Mouse (Mus musculus) urinary bladder, postnatal 4 days (tissue): Measurements from ENCODE around the gene Setd4.
A peak's percentile ranks its signal among the peaks of the same experiment; 100 is the strongest.

Experiments
- DNase-seq, 2 experiments: peaks; one replicate each; pipeline ENCODE4 v3.0.0; 2021 to 2022; ENCODE audit warnings: low spot score in 2 of 2

Gene Setd4

DNA sequence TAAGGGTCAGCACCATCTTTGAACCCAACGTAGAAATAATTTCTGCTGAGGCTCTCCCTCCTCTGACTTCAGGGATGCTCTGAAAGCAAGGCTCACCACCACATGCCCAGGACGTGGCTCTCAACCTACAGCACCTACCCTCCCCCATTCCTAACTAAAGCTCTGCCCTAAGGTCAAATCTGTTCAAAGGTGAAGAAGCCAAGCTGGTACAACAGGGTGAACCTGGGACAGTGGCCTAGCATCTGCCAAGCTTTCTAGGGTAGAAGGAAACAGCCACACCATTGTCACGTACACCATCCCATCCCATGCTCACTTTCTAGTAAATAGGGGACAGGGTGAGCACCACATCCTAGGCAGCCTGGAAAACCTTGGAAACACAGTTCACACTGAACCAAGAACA is 11.2 kb downstream of the Setd4 start:
- DNase-seq, result no peak

DNA sequence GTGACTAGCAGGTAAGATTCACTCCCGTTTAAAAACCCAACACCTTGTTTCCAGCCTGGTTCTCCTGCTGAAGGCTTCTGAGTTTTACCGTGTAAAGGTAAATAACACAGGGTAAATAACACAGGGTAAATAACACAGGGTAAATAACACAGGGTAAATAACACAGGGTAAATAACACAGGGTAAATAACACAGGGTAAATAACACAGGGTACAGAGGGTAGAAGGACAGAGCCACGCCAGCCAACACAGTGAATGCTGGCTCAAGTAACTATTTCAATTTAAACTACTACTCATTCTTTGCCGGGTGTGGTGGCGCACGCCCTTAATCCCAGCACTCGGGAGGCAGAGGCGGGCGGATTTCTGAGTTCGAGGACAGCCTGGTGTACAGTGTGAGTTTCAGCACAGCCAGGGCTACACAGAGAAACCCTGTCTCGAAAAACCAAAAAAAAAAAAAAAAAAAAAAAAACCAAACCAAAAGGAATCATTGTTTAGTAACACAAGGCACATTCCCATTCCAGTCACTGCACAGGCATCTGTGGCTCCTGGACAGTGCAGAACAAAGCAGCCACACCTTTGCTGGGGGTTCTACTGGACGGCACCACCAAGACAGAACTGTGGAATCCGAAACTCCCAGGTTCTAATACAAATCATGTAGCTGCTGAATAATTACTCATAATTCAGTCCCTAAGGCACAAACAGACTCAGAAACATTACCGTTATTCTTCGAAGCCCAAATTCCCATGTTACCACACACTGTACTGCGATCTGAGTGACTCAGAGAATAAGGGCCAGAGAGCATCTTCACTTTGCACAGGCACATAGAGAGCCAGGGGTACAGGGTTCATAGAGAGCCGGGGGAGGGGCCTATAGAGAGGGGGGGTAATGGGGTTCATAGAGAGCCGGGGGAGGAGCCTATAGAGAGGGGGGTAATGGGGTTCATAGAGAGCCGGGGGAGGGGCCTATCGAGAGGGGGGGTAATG is 12.1 kb downstream of the Setd4 start:
- DNase-seq, result no peak

DNA sequence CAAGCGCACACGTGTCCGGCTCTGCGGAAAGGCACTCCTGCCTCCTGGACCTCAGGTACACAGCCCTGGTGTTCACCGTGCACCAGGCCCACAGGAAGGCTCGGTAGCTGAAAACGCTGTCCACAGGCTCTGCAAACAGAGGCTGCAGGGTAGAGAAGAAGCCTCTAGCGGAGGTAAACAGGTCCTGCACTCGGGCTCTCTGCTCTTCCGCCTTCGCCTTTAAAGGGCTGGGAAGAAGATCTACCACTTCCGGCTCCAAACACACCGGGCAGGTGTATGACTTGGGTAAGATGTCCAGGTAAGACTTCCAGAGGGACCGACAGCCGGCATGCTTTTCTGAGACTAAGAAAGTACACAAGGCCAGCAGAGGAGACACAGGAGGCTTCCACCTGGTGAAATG is 12.9 kb downstream of the Setd4 start:
- no peak for DNase-seq

DNA sequence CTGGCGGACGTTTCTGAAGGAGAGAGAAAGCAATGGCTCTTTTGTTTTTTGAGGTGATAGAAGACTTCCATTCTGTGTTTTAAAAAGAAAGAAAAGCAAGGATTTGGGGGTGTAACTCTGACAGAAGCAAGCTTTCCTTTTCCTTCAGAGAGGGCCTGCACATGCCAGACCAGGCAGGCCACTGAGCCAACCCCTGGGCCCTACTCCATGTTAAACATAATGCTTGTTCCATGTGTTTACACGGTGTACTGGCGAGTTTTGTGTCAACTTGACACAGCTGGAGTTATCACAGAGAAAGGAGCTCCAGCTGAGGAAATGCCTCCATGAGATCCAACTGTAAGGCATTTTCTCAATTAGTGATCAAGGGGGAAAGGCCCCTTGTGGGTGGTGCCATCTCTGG is 15.6 kb downstream of the Setd4 start:
- DNase-seq, result no peak

DNA sequence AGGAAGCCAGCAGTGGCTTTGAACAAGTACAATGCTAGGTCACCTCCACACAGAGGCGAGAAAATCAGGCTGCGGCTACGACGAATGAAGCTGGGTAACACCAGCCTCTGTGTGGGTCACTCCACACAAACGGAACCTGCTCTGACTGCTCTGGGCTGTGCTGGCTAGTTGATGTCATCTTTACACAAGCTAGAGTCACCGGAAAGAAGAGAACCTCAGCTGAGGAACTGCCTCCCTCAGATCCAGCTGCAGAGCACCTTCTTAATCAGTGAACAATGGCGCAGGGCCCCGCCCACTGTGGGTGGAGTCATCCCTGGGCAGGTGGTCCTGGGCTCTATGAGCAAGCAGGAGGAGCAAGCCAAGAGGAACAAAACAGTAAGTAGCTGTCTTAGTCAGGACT is 17.5 kb downstream of the Setd4 start:
- no peak for DNase-seq

DNA sequence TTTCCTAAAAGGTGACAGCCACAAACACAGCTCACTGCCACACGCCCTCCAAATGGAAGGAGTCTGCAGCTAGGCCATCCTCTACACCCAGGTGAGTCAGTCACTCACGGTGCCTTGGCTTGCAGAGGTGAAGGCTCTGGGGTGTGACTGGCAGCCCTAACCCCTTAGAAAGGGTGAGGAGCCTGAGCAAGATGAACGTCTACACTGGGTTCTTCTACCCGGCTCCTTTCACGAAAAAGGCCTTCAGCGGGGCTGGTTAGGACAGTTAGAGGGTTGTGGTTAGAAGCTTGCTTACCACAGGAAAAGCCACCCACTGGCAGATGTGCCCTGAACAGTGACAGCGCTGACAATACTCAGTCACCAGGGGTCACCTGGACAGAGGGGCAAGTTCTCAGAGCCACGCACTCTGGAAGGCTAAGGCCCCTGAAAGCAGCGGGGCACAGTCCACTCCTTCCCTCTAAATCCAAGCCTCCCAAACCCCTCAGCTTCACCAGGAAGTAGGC is 18.1 kb downstream of the Setd4 start:
- DNase-seq, result no peak

DNA sequence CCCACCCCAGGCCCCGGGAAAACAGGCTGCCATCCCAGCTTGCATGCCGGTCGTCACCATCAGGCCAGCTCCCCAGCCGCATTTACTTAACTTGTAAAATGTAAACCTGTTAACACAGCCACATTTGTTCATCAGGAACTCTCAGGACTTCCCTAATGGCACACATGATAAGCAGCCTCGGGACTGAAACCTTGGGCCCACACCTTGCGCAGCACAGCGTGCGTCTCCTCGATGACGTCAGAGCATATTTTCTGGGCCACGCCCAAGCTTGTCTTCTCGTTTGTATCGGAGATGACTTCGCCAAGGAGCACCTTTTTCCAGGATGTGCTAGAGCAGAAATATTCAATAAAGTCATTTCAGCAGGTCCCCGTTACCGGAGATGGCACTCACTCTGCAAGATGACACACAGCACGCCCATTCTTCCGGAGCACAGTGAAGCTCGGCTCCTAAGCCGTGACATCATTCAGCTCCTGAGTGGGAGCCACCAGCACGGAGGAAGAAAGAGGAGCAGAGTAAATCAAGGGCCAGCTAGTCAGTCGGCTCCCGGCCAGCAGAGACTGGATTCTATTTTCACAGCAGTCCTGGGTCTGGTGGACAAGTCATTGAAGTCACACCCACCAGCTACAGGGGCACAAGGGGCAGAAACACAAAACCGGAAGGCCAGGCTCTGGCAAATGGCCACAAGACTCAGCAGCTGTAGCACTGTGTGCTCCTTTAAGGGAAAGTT is 18.7 kb downstream of the Setd4 start:
- DNase-seq, result no peak

DNA sequence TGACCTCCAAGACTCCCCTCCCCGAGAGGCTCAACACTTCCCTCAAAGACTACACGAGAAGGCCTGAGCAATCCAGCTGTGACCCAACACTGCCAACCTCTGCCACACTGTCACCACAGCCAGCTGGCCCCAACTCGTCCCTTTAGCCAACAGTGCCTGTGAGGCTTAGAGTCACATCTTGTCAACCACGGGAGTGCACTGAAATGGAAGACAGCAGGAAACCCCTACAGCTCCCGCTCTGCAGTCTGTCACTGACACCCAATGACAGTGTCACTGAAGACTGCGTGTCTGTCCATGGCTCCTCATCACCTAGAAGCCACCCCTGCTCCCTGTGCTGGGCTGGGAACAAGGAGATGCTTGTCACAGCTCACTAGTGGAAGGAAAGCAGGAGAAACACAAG is 22.7 kb downstream of the Setd4 start:
- no peak for DNase-seq

DNA sequence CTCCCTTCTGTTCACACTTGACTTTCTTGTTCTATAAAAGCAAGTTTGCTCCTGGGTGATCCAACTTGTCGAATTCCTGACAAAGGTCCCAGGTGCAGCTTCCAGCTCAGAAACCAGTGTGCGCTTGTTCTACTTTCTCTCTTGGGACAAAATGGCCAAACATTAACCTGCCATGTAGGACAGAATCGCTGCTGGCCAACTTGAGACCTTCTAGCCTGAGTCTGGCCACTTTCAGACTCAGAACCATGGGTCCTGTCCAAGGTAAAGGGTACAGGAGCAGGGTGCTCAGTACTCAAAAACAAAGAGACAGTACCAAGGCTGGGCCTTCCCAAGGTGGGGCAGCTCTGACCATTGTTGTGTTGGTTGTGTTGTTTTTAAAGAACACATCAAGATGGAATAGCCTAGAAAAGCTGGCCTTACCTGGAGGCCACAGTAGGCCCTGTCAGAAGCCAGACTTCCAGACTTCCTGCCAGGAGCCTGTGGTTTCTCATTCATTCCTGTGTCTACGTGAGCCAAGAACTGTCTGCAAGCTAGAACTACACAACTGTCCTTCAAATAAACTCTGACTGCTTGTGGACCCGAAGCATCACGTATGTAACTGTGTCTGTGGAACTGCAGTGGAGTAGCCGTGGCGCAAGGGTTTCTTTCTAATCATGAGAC is 25.4 kb downstream of the Setd4 start:
- no peak for DNase-seq

DNA sequence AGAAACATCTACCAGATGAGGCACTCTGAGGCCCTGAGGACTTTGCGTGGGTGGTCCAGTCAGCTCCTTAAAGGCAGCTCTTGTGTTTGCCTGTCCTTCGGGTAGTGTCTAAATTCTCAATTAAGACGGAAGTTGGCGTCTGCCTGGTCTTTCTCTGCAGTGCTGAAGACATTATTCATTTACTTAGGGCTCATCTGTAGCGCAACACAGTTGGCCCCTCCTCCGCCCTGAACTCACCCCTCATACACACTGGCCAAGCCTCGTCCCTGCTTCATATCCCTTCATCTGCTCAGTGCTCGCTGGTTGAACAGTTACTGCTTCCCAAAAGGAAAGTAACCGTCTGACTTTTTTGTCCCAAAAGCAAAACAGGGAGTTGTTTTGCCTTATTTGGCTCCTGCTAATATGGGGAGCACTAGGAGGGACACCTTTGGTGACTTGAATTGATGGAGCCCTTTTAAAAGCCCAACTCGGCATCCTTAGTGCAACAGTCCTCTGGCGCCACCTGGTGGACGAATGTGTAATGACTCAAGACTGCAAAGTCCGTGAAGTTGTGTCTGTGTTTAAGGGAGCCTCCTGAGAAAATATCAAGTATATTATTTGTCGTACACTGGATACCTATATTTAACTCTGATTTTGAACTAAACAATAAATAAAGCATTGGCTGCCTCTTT is 27.3 kb downstream of the Setd4 start:
- DNase-seq, result peak; percentile 64 to 88

DNA sequence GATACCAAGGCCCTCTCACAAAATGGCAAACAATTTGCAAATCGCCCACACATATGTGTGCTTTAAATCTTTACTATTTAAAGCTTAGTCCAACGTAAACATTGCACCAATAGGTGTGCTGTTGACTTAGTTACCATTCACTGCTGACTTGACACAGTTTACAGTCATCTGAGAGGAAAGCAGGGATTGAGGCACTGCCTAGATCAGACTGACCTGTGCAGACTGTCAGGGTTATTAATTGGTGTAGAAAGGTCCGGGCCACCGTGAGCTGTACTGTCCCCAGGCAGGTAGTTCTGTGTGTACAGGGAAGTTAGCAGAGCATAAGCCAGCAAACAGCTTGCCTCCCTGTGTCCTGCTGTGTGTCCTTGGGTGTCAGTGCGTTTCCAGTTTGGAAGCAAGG is 28.3 kb downstream of the Setd4 start:
- DNase-seq, result no peak

DNA sequence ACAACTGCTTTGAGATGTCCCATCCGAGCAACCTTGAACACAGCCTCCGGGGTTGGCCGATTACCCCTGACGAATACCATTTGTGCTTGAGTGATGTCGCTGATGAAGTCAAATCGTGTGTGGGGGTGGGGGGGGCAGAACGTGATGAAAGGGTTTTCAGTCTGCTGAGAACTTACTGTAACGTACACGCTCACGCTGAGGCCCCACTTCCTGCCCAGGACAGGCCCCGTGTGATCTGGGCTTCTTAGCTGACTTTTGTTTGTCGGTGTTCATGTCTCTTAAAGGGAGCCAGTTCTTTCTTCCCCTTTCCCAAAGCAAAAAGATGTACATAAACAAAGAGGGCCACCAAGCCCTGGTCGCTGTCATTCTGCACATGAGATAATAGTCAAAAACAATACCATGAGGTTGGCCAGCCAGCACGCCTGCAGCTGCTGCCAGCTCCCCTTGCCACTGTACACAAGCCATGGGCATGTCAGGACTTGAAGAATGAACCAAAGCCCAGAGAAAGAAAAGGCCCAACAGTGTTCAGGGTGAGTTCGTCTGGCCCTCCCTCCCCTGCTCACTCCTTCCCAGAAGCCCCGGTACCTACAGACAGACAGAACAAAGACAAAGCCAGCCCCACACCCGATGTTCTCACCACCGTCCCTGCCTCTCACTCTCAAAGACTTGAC is 29.2 kb downstream of the Setd4 start:
- DNase-seq, result no peak

DNA sequence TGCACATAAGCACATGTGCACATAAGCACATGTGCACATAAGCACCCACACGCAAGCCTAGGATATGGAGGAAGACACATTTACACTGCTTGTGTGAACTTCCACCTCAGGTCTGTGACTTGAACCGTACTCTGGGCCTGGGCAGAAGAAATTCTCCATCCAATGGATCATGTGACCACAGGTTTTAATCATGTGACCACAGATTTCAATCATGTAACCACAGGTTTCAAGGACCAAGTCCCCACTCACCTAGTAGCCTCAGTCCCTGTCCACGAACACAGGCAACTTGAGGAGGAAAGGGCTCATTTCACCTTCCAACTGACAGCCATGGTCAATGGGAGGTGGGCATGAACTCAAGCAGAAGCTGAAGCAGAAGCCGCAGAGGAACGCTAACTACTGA is 30.4 kb downstream of the Setd4 start:
- DNase-seq, result no peak

DNA sequence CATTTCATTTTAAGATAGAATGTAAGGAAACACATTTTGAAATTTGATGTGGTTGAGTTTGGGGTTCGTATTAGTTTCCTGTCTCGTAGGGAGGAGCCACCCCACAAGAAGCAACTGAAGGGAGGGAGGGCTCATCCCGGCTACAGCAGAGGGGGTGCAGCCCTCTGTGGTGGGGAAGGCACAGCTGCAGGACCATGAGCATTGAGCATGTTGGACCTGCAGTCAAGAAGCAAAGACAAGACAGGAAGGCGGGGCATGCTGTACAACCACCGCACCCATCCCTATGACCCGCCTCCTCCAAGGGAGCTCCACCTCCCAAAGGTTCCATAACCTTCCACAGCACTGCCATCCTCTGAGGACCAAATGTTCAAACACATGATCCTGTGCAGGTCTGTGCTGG is 31.5 kb downstream of the Setd4 start:
- DNase-seq, result no peak

DNA sequence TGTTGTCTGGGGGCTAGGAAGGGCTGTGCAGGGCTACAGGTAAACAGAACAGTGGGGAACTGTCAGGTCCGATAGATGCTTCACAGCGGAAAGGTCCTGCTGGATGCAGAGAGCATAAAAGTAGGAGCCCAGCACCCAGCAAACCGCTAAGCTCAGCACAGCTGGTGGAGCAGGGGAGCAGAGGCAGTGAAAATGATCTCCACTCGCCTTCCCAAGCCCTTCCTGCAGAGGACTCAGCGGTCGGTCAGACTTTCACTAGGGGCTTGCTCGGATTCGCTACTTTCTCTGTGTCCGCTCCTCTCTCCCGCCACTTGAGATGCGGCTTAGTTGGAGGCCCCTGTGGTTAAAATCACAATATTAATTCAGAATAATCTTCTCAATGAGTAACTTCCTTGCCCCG is 45.4 kb downstream of the Setd4 start:
- no peak for DNase-seq

DNA sequence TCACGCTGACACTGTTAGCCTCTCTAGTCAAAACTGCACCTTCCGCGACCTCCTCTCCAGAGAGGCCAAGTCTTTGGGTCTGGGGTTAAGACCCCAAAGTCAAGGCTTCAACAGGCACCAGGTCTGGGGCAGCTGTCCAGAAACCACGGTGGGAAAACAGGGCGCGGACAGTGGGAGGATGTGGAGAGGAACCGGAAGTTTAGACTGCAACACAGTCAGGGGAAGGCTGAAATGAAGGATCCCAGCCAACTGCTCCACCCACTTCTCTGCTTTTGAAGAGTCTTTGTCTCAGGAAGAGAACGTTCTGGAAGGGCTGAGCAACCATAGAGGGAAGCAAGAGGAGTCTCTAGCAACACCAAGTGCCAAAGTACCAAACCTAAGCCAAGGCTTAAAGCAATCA is 46.2 kb downstream of the Setd4 start:
- DNase-seq, result no peak

DNA sequence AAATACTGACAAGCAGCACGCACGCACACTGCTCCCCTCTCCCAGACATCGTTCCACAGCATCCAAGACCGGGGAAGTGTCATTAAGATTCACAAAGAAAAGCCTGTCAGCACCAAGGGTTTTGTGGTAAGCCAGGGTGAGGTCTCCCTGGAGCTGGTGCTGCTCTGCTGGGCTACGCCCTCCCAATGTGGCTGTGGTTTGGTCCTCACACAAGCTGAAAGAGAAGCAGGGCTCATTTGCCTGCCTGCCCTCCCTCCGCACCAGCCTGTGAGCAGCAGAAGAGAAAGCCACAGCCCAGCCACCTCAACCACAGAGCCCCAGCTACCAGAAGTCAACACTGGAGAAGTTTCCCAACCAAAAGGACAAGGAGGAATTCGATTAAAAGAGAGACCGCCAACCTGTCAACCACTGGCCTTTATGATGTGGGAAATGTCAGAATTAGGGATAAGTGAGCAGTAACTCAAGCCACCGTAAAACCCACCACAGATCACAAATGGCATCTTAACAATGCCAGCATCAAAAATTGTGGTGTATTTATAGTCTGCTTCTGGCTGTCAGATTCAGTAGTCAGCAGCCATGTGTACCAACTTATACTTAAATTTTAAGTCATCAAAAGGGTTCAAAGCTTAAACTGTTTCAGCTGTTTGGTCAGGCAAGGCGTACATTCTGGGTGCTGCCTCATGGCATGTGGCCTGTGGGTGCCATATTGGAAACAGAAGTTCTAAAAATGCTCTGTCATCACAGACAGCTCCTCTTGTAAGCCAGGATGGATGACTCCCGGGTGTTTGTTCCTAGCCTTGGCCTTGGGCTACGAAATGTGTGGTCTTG is 51.0 kb downstream of the Setd4 start:
- DNase-seq, result no peak

DNA sequence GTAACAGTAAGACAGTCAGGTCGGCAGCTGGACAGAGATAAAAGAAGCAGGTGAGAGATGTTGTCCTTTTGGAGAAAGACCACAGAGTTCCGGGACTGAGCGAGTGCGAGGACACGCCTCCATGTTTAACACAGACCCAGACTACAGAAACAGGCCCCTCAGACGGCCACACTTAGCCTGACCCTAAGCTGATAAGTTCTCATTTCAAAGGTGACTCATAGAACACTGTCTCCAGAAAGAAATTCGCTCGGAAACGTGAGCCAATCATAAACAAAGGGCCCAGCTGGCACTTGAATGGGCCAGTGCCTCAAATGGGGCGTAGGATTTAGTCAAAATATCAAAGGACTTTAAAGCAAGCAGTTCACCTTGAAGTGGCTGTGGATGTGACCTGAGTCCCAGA is 54.6 kb downstream of the Setd4 start:
- DNase-seq, result no peak

DNA sequence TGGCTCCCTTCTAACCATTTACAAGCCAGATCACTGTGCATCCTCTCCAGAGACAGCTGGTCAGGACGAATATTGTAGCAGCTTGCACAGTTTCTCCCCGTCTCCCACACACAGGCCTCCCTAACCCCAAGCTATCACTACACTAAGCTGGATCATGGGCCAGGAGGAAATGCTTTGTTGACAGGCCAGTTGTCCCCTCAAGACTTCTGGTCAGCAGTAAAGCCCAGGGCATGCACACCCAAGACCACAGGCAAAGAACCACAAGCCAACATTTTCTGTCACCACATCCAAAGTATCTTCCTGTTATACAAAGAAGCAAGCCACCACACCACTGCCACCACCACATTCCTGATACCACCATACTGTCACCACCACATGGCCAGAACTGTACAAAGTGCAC is 55.8 kb downstream of the Setd4 start:
- no peak for DNase-seq

DNA sequence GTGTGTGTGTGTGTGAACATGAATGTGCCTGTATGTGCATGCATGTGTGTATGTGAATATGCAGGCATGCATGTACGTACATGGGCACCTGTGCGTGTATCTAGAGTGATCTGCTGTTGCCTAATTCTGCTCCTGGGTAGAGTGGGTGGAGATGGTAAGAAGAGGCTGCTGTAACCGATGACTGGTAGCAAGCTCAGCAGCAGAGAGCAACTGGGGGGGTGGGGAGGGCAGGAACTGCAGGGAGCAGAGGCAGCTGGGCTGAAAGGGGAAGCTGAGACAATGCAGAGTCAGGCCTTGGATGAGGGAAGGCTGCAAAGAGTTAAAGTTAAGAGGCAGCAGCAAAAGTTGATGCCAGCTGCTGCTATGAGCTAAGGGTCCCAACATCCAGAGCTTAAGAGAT is 56.7 kb downstream of the Setd4 start:
- DNase-seq, result no peak
